Mouse (Mus musculus) liver, embryonic 16.5 days (tissue): Measurements from ENCODE around the gene Ikzf3. TPM values are rescaled to one million over a fixed set of nuclear protein-coding genes. Genes with fewer than 3 reads are reported as not detected.

Source experiments
- ATAC-seq: fragments of 200-750 bp; cut with Nextera tagmentation; 2 replicates; pipeline ENCODE4 v1.8.0; 2017; ENCODE audit warnings: low read depth, mild to moderate bottlenecking, moderate number of reproducible peaks, moderate library complexity
- H3K27ac ChIP-seq: fragments of 300-500 bp; sonication (generic); 2 replicates; pipeline ENCODE4 v1.5.1; 2014; ENCODE audit warnings: mild to moderate bottlenecking, low read length
- H3K27me3 ChIP-seq: fragments of 300-500 bp; sonication (generic); 2 replicates; pipeline ENCODE4 v1.6.1; 2014; ENCODE audit warnings: low read depth, low read length, mixed read lengths; ENCODE audit not compliant: control insufficient read depth, insufficient read depth
- H3K36me3 ChIP-seq: fragments of 300-500 bp; sonication (generic); 2 replicates; pipeline ENCODE4 v1.6.1; 2014; ENCODE audit warnings: mild to moderate bottlenecking; ENCODE audit not compliant: control insufficient read depth, insufficient read depth
- H3K4me1 ChIP-seq: fragments of 300-500 bp; sonication (generic); 2 replicates; pipeline ENCODE4 v1.6.1; 2014; ENCODE audit warnings: low read depth, low read length, mixed read lengths; ENCODE audit not compliant: control insufficient read depth
- H3K4me2 ChIP-seq: fragments of 300-500 bp; sonication (generic); 2 replicates; pipeline ENCODE4 v1.6.1; 2014; ENCODE audit warnings: low read depth, low read length, mixed read lengths
- H3K4me3 ChIP-seq: fragments of 300-500 bp; sonication (generic); 2 replicates; pipeline ENCODE4 v1.5.1; 2014; ENCODE audit warnings: low read depth, mild to moderate bottlenecking, low read length
- H3K9ac ChIP-seq: fragments of 300-500 bp; sonication (generic); 2 replicates; pipeline ENCODE4 v1.6.1; 2014; ENCODE audit warnings: low read depth, low read length
- H3K9me3 ChIP-seq: fragments of 300-500 bp; sonication (generic); replicated peaks from 2 replicates; pipeline ENCODE4 v1.6.1; 2016; ENCODE audit warnings: low read length; ENCODE audit not compliant: control insufficient read depth
- WGBS: fragments of 180-500 bp; shearing (Covaris S2); extraction: QIAGEN DNeasy Blood & Tissue Kit; methylation state at CpG from one replicate; pipeline ENCODE4 v1.1.7; 2014; ENCODE audit not compliant: insufficient replicate concordance; 5-methylcytosine and 5-hydroxymethylcytosine counted together
- polyA plus RNA-seq: library from polyadenylated mRNA; unstranded; fragments of >200 nt; fragmentation: Nextera tagmentation; extraction: Ambion mirVana; gene quantifications from 2 replicates; pipeline ENCODE4 v1.2.1, GENCODE M21; 2015

The Ikzf3 gene
- polyA plus RNA-seq, 1 experiment from 2014 or later, result 0.19 TPM

DNA sequence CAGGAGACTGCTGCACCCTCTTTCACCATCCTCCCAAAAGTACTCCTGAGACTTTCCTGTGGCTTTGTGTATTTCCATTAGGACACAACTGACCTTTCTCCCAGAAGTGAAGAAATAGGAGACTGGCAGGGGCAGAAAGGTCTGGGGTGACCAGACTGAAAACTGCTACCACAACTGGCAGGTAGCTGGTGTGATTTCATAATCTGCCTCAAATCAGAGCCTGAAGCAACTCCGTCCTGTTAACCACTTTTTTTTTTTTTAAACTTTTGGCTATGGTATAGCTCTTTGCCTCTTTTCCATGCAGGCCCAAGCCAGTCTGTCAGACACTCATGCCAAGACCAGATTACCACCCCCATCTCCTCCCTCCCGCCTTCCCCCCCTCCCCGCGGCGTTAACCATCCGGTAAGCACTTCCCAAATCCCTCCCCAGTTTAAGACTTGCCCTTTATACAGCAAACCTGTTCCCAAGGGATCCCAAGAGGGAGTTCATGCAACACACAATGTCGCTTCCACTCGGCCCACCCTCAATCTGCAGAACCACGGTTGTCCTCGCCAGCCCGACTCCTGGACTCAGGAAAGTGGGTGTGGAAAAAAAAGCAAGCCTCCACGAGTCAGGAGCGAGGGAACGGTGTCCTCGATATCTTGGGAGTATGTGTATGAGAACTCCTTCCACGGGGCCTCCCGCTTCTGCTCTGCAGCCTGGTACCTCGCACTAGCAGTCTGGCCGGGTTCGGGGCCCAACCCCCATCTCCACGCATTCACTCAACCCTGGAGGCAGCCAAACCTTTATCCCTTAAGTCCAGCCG, 40.5 kb upstream of the Ikzf3 start:
- Histone ChIP-seq H3K4me1 (peaks cover 72% of the 10 kb centered on the region), H3K27me3 (no peaks in the 10 kb centered on the region; the same call in 1 of the 2 replicates), H3K9me3 (no peaks in the 10 kb centered on the region), H3K27ac (peak overlapping the region; percentile 93), H3K4me3 (peak overlapping the region; percentile 89), H3K36me3 (no peaks in the 10 kb centered on the region), H3K9ac (peak overlapping the region; percentile 94), H3K4me2 (peak overlapping the region; percentile 86)
- WGBS, result 1% methylated on average over 22 of the region's 22 CpGs
- ATAC-seq, result no peak

DNA sequence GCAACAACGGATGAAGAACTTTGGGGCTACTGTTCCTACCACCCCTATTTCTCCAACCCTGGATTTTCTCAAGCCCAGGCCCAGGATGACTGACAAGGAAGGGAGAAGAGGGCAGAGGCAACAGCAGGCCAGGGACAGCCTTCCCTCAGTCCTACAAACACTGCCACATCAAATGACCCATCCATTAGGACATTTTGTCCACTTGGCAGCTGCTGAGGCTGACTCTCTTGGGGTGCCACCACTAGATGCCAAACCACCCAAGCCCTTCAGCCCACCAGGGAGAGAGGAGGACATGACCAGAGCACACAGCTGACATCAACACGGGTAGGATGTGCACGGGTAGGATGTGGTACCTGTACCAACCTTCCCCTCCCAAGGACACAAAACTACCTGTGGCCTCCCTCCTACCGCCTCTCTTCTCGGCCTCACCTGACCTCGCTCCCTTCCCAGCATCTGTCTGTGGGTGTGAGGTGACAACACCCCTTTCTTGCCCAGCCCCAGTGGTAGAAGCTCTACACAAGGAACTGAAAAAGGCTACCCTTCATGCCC, 38.9 kb upstream of the Ikzf3 start:
- no peak for ATAC-seq
- peak overlapping the region; percentile 86 for H3K4me2 ChIP-seq
- H3K4me1 ChIP-seq, result peaks cover 88% of the 10 kb centered on the region
- H3K9me3 ChIP-seq, result no peaks in the 10 kb centered on the region
- no peaks in the 10 kb centered on the region for H3K36me3 ChIP-seq
- peak overlapping the region; percentile 99 for H3K27ac ChIP-seq
- peak overlapping the region; percentile 89 for H3K4me3 ChIP-seq
- no peaks in the 10 kb centered on the region for H3K27me3 ChIP-seq
- H3K9ac ChIP-seq, result peak overlapping the region; percentile 94
- 81% methylated on average over 6 of the region's 6 CpGs for WGBS

DNA sequence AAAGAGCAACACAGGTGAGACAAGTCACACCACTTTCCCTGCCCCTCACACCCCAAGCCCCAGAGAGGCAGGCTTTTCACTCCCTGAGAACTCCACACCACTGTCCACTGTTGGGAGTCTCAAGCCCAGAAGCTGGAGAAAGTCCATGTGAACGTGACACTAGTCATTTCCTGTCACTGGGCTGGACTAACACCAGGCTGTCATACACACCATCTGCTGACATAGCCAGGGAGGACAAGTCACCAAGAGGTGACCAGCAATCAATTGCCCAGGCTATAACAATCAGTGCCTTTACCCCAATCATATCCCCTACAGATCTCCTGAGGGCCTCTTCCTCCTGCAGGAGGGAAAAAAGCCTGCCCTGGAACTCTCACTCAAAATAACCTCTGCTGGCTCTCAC, 38.3 kb upstream of the Ikzf3 start:
- peaks cover 87% of the 10 kb centered on the region for H3K4me1 ChIP-seq
- no peaks in the 10 kb centered on the region for H3K36me3 ChIP-seq
- WGBS, result 16% methylated on average over 1 of the region's 1 CpGs
- peak overlapping the region; percentile 28 for H3K4me3 ChIP-seq
- peak overlapping the region; percentile 46 for H3K9ac ChIP-seq
- H3K27ac ChIP-seq, result peak overlapping the region; percentile 99
- peak overlapping the region; percentile 86 for H3K4me2 ChIP-seq
- no peak for ATAC-seq
- no peaks in the 10 kb centered on the region for H3K9me3 ChIP-seq
- H3K27me3 ChIP-seq, result no peaks in the 10 kb centered on the region

DNA sequence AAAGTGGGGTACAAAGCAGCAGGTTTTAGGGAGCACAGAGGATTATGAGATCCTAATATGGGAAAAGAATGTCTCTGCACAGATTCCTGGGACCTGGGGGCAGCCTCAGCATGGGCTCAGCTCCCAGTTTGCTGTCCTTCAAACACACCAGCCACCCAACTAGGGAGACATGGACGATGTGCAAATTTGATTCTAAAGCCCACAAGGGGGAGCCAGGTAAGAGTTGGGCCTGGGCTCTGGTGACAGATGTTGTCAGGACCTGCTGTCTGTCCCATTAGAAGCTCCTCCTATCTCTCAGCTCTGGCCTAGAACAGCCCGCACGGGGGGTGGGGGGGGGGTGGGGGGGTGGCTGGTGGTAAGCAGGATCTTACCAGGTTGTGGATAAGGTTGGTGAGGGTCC, 37.7 kb upstream of the Ikzf3 start:
- Histone ChIP-seq H3K36me3 (no peaks in the 10 kb centered on the region), H3K27ac (peak overlapping the region; percentile 99), H3K4me2 (peak overlapping the region; percentile 86), H3K9me3 (no peaks in the 10 kb centered on the region), H3K9ac (peak overlapping the region; percentile 83), H3K4me1 (peaks cover 81% of the 10 kb centered on the region), H3K27me3 (no peaks in the 10 kb centered on the region), H3K4me3 (peak overlapping the region; percentile 65)
- WGBS, result 3% methylated on average over 3 of the region's 3 CpGs
- peak; percentile 18; the same call in 1 of the 2 replicates for ATAC-seq

DNA sequence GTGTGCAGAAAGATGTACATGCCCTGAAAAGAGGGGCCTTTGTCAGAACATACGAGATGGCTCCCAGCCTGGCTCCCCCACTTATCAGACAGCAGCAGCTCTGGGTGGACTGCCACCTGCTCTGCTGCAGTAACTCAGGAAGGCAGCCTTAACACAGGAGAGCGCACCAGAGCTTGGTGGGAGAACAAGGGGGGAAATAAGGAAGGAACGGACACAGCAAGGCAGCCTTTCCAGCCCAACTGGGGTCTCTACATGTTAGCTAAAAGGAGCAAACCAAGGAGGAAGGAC, 37.4 kb upstream of the Ikzf3 start:
- Histone ChIP-seq H3K36me3 (no peaks in the 10 kb centered on the region), H3K4me2 (peak overlapping the region; percentile 86), H3K4me1 (peaks cover 78% of the 10 kb centered on the region), H3K27me3 (no peaks in the 10 kb centered on the region), H3K4me3 (peak overlapping the region; percentile 65), H3K27ac (peak overlapping the region; percentile 99), H3K9me3 (no peaks in the 10 kb centered on the region), H3K9ac (peak overlapping the region; percentile 83)
- peak; percentile 71 for ATAC-seq
- WGBS, result 18% methylated on average over 3 of the region's 3 CpGs

DNA sequence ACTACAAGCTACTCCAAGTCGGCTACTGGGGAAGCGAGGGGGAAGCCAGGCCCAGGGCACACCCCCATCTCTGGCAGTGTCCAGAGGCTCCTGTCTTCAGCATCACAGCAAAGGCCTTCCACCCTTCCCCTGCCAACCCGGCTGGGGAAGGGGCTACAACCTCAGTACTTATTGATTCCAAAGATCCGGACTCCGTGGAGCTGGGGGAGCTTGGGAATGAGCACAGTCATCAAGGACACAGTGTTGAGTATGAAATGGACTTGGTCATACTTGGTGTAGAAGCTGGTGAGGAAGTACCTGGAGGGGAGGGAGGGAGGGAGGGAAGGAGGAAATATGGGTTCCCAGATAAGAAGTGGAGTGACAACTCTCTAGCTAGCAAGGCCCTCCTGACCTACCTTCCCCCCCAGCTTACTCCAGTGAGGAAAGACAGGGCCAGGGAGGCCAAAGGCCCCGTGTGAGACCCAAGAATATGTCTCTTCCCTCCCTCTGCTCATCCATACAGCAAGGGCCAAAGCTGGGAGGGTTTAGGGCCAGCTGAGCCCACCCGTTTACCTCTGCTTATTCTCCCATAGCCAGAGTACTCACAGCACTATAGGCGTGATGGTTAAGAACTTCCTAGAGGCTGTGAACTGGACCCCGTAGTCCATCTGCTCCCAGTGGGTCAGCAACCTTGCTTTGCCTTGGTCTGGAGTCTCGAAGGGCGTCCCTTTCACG, 36.9 kb upstream of the Ikzf3 start:
- WGBS, result 22% methylated on average over 12 of the region's 12 CpGs
- peak overlapping the region; percentile 83 for H3K9ac ChIP-seq
- H3K4me1 ChIP-seq, result peaks cover 73% of the 10 kb centered on the region
- peak; percentile 70 for ATAC-seq
- H3K4me2 ChIP-seq, result peak overlapping the region; percentile 86
- no peaks in the 10 kb centered on the region for H3K9me3 ChIP-seq
- peak overlapping the region; percentile 65 for H3K4me3 ChIP-seq
- H3K27me3 ChIP-seq, result no peaks in the 10 kb centered on the region
- peak overlapping the region; percentile 99 for H3K27ac ChIP-seq
- H3K36me3 ChIP-seq, result no peaks in the 10 kb centered on the region

DNA sequence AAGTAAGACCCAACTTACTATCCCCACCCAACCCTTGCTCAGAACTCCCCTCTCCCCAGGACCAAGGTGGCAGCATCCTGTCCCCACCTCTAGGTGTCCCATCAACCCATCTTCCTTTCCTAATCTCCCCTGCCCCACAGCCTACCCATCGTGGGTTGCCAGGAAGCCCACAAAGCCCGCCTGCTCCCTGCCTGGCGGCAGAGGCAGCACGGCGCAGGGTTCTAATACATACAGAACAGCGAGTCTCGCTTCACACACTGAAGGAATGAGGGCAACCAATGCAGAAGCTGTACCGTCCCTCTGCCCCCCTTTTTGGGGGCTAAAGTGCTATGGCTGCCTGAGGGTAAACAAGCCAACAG, 36.2 kb upstream of the Ikzf3 start:
- Histone ChIP-seq H3K4me3 (peak overlapping the region; percentile 65), H3K27me3 (no peaks in the 10 kb centered on the region), H3K9me3 (no peaks in the 10 kb centered on the region), H3K4me2 (peak overlapping the region; percentile 86), H3K27ac (peak overlapping the region; percentile 99), H3K36me3 (no peaks in the 10 kb centered on the region), H3K4me1 (peaks cover 68% of the 10 kb centered on the region), H3K9ac (peak overlapping the region; percentile 83)
- WGBS, result 18% methylated on average over 8 of the region's 8 CpGs
- no peak; the same call in 1 of the 2 replicates for ATAC-seq

DNA sequence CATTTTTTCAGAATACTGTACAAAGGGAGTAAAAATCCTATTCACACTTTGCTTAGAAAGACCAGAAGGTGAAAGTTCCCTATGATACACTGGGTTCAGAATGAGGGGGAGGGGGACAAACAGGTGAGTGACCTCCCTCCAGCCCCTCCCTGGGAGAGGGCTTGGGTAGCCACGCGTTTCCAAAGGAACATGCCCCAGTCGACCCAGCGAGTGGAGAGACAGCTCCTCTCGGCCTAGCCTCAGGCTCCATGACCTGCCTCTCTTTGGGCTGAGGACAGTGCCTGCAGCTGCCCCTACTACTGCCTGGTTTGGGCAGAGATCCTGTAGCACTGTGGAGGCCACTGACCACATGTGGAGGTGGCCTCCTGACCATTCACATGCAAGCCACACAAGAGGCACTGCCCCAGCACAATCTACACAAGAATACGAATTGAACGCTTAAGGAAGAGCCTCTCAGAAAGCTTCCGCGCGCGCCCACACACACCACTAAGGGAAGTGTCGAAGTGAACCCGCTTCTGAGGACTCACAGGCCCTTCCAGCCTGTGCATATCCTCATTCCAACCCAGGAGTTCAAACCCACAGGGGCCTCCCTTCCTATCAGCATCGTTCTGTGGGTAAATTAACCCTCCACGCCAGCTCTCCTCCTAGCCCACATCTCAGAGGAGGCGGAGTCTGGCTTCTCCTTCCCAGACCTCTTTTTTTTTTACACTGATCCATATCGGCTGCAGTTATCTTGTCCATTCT, 35.6 kb upstream of the Ikzf3 start:
- Histone ChIP-seq H3K9ac (peak overlapping the region; percentile 83), H3K9me3 (no peaks in the 10 kb centered on the region), H3K4me3 (peak overlapping the region; percentile 65), H3K4me2 (peak overlapping the region; percentile 86), H3K4me1 (peaks cover 68% of the 10 kb centered on the region), H3K36me3 (no peaks in the 10 kb centered on the region), H3K27me3 (no peaks in the 10 kb centered on the region), H3K27ac (peak overlapping the region; percentile 99)
- ATAC-seq, result peak; percentile 2
- 14% methylated on average over 17 of the region's 17 CpGs for whole genome bisulfite sequencing
